Mouse (Mus musculus) hindbrain, embryonic 12.5 days (tissue): ENCODE results near the gene Slc37a1. TPM values are rescaled to one million over a fixed set of nuclear protein-coding genes. Genes with fewer than 3 reads are reported as not detected.
"Not testable (repeated sequence)": the region's sequence is repeated elsewhere in the genome, so short reads cannot be mapped to it uniquely, and the experiment has no call there.

Experiments
- ATAC-seq: fragments of 200-750 bp; cut with Nextera tagmentation; 2 replicates; pipeline ENCODE4 v1.8.0; 2017; ENCODE audit warnings: moderate TSS enrichment; ENCODE audit not compliant: low FRiP score
- H3K27ac ChIP-seq: fragments of 300-500 bp; sonication (generic); 2 replicates; pipeline ENCODE4 v1.5.1; 2016; ENCODE audit warnings: mild to moderate bottlenecking
- H3K27me3 ChIP-seq: fragments of 300-500 bp; sonication (generic); 2 replicates; pipeline ENCODE4 v1.6.1; 2016; ENCODE audit warnings: mild to moderate bottlenecking
- H3K36me3 ChIP-seq: fragments of 300-500 bp; sonication (generic); 2 replicates; pipeline ENCODE4 v1.6.1; 2016; ENCODE audit warnings: mild to moderate bottlenecking
- H3K4me1 ChIP-seq: fragments of 300-500 bp; sonication (generic); 2 replicates; pipeline ENCODE4 v1.6.1; 2016
- H3K4me2 ChIP-seq: fragments of 300-500 bp; sonication (generic); replicated peaks from 2 replicates; pipeline ENCODE4 v1.6.1; 2016; ENCODE audit warnings: mild to moderate bottlenecking
- H3K4me3 ChIP-seq: fragments of 300-500 bp; sonication (generic); 2 replicates; pipeline ENCODE4 v1.5.1; 2016; ENCODE audit warnings: mild to moderate bottlenecking
- H3K9ac ChIP-seq: fragments of 300-500 bp; sonication (generic); 2 replicates; pipeline ENCODE4 v1.6.1; 2016; ENCODE audit warnings: mild to moderate bottlenecking, moderate library complexity
- H3K9me3 ChIP-seq: fragments of 300-500 bp; sonication (generic); replicated peaks from 2 replicates; pipeline ENCODE4 v1.6.1; 2016; ENCODE audit warnings: mild to moderate bottlenecking
- WGBS: fragments of 180-500 bp; shearing (Covaris S2); methylation state at CpG from one replicate; pipeline ENCODE4 v1.1.7; 2016; 5-methylcytosine and 5-hydroxymethylcytosine counted together
- polyA plus RNA-seq: library from polyadenylated mRNA; unstranded; fragments of >200 nt; fragmentation: Nextera tagmentation; extraction: Ambion mirVana; gene quantifications from 2 replicates; pipeline ENCODE4 v1.2.1, GENCODE M21; 2016

Gene Slc37a1
- polyA plus RNA-seq, 1 experiment from 2014 or later = 15.5 TPM

DNA sequence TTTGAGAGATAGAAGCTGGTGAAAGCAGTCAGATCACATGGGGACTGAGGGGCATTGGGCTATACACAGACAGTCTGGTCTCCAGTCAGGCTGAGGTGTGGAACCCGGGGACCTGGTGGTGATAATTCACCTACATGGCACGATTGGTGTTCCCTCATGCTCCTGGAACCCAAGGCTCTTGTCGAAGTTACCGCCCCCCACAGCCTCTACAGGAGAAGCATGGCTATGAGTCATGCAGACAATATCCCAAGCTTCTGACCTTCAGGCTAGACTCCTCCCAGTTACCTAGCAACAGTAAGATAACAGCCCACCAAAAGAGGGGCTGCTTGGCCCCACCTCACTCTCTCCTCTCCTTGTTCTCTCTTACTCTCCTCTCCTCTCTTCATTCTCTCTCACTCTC, 16.3 kb upstream of the Slc37a1 start:
- no peak overlapping the region for H3K9ac ChIP-seq
- no peaks in the 10 kb centered on the region for H3K9me3 ChIP-seq
- H3K4me3 ChIP-seq = no peak overlapping the region
- no peak overlapping the region for H3K4me2 ChIP-seq
- ATAC-seq = no peak
- 77% methylated on average over 4 of the region's 4 CpGs for WGBS
- H3K27ac ChIP-seq = no peak overlapping the region
- H3K36me3 ChIP-seq = no peaks in the 10 kb centered on the region
- 0 out of 2 replicates have a peak, but pooled peaks cover under 1% of the 10 kb centered on the region for H3K4me1 ChIP-seq
- H3K27me3 ChIP-seq = no peaks in the 10 kb centered on the region

DNA sequence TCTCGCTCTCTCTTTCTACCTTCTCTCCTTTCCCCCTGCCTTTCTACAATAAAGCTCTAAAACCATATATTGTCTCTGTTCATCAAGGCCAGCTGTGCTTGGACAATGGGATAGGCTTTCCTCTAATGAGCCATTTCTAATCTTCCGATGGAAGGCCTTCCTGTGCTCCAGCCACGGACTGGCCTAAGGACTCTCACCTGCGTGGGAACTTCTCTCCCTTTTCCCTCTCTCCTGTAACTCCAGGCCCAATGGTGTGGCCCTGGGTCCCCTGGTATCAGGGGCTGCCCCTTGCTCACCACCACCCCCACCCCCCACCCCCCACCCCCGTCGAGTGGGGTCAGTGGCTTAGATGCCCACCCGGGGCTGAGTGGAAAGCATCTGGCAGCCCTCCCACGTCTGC, 15.9 kb upstream of the Slc37a1 start:
- not testable (repeated sequence) for H3K9ac ChIP-seq, H3K4me3 ChIP-seq, H3K9me3 ChIP-seq, H3K27ac ChIP-seq, H3K4me2 ChIP-seq, H3K4me1 ChIP-seq, ATAC-seq, H3K27me3 ChIP-seq, H3K36me3 ChIP-seq
- 79% methylated on average over 8 of the region's 8 CpGs for WGBS

DNA sequence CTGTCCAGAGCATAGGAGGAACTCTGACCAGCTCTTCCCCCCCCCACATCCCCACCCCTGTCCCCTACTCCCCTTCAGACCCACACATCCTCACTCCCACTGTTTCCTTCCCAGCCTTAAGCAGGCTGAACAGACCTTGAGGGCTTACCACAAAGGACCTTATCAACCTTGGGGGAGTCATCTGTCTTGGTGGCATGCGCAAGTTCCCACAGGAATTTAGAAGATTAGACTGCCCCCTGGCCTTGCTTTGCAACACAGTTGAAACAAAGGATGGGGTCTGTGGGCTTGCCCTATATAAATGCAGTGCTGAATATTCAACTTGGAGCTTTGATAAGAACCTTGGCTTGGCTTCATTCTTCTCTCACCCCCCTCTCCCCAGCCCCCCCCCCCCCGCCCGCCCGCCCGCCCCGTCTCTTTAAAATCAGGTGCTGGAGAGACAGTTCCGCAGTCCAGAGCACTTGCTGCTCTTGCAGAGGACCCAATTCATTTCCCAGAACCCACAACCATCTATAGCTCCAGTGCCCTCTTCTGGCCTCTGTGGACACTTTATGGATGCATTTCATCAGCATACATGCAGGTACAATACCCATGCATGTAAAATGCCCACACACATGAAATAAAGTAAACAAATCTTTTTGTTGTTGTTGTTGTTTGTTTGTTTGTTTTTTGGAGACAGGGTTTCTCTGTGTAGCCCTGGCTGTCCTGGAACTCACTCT, 15.3 kb upstream of the Slc37a1 start:
- 44% methylated on average over 3 of the region's 7 CpGs for WGBS
- Histone ChIP-seq H3K9ac (no peak overlapping the region), H3K27ac (no peak overlapping the region), H3K4me3 (no peak overlapping the region), H3K4me2 (no peak overlapping the region), H3K9me3 (no peaks in the 10 kb centered on the region), H3K4me1 (no peaks in the 10 kb centered on the region), H3K36me3 (no peaks in the 10 kb centered on the region), H3K27me3 (no peaks in the 10 kb centered on the region)
- ATAC-seq = no peak

- Histone ChIP-seq H3K27me3 (no peaks in the 10 kb centered on the region), H3K4me3 (no peak overlapping the region), H3K36me3 (no peaks in the 10 kb centered on the region), H3K4me2 (no peak overlapping the region), H3K9ac (no peak overlapping the region), H3K4me1 (0 out of 2 replicates have a peak, but pooled peaks cover 3% of the 10 kb centered on the region), H3K9me3 (no peaks in the 10 kb centered on the region), H3K27ac (no peak overlapping the region)
- WGBS = 92% methylated on average over 9 of the region's 9 CpGs
- no peak for ATAC-seq
These were observed 14.0 kb upstream of the Slc37a1 start for GRCm38 (mm10) chr17:31272416-31273165.

DNA sequence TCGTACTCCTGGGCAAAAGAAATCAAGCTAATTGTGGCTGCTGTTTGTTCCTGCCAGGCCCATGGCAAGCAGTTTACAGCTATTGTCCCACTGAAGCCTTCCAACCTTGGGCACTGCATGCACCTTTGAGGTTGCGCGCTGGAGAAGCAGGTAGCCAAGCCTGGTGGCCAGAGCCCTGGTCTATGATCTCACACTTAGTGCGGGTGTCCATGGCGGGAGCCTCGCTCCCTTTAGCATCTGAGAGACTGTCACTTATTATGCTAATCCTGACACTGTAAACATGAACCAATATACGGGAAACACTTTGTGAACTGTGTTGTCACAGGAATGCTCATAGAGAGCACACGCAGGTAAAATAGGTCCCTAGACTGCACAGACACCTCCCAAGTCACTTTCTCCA, 13.0 kb upstream of the Slc37a1 start:
- H3K9me3 ChIP-seq = no peaks in the 10 kb centered on the region
- no peak for ATAC-seq
- 91% methylated on average over 8 of the region's 8 CpGs for WGBS
- H3K4me3 ChIP-seq = no peak overlapping the region
- no peak overlapping the region for H3K4me2 ChIP-seq
- H3K27me3 ChIP-seq = no peaks in the 10 kb centered on the region
- H3K36me3 ChIP-seq = no peaks in the 10 kb centered on the region
- H3K9ac ChIP-seq = no peak overlapping the region
- 0 out of 2 replicates have a peak, but pooled peaks cover 3% of the 10 kb centered on the region for H3K4me1 ChIP-seq
- no peak overlapping the region for H3K27ac ChIP-seq

DNA sequence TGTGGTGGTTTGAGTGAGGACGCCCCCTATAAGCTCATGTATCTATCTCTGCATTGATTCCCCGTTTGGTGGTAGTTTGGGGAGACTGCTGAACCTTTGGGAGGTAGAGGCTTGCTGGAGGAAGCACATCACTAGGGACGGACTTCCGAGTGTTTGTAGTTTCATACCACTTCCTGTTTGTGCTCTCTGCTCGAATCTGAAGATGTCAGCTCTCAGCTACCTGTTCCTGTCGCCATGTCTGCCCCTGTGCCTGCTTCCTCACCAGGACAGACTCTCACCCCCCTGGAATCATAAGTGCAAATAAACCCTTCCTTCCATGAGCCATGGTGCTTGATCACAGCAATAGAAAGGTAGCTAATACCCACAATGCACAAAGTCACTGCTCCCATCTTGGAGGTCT, 11.4 kb upstream of the Slc37a1 start:
- Histone ChIP-seq H3K27me3 (no peaks in the 10 kb centered on the region), H3K27ac (no peak overlapping the region), H3K36me3 (no peaks in the 10 kb centered on the region), H3K4me2 (no peak overlapping the region), H3K9ac (no peak overlapping the region), H3K9me3 (no peaks in the 10 kb centered on the region), H3K4me3 (no peak overlapping the region), H3K4me1 (0 out of 2 replicates have a peak, but pooled peaks cover 3% of the 10 kb centered on the region)
- ATAC-seq = no peak
- WGBS = 81% methylated on average over 6 of the region's 6 CpGs

- Histone ChIP-seq H3K4me2 (peak overlapping the region; percentile 72), H3K4me1 (0 out of 2 replicates have a peak, but pooled peaks cover 3% of the 10 kb centered on the region), H3K27me3 (no peaks in the 10 kb centered on the region), H3K9me3 (no peaks in the 10 kb centered on the region), H3K4me3 (peak overlapping the region; percentile 42), H3K9ac (0 out of 2 replicates have a peak overlapping the region, but pooled peaks have one; percentile 41), H3K27ac (0 out of 2 replicates have a peak overlapping the region, but pooled peaks have one; percentile 0), H3K36me3 (no peaks in the 10 kb centered on the region)
- 24% methylated on average over 9 of the region's 9 CpGs for WGBS
- ATAC-seq = peak; percentile 3; the same call in 1 of the 2 replicates
These were observed 10.2 kb upstream of the Slc37a1 start for GRCm38 (mm10) chr17:31276207-31276921.

- Histone ChIP-seq H3K27me3 (no peaks in the 10 kb centered on the region), H3K4me2 (peak within 1 kb of the TSS; percentile 72), H3K9me3 (no peaks in the 10 kb centered on the region), H3K36me3 (no peaks in the 10 kb centered on the region), H3K4me3 (peak within 1 kb of the TSS; percentile 42), H3K27ac (0 out of 2 replicates have a peak within 1 kb of the TSS, but pooled peaks have one; percentile 0), H3K4me1 (peaks cover 3% of the 10 kb centered on the region; the same call in 1 of the 2 replicates), H3K9ac (peak within 1 kb of the TSS; percentile 41)
- peak; percentile 91 for ATAC-seq
- WGBS = 9% methylated on average over 44 of the region's 44 CpGs
These were observed 9.4 kb upstream of the Slc37a1 start, which contains the start of gene Rsph1 for GRCm38 (mm10) chr17:31276922-31277918. TSS of gene Rsph1 (minus strand) at chr17:31277383.

GRCm38 (mm10) chr17:31277931-31278330, 8.7 kb upstream of the Slc37a1 start:
- WGBS = 77% methylated on average over 4 of the region's 4 CpGs
- H3K9ac ChIP-seq = no peak overlapping the region
- no peak overlapping the region for H3K4me2 ChIP-seq
- no peak overlapping the region for H3K27ac ChIP-seq
- peak; percentile 19; the same call in 1 of the 2 replicates for ATAC-seq
- H3K36me3 ChIP-seq = no peaks in the 10 kb centered on the region
- no peaks in the 10 kb centered on the region for H3K27me3 ChIP-seq
- H3K9me3 ChIP-seq = no peaks in the 10 kb centered on the region
- peaks cover 9% of the 10 kb centered on the region for H3K4me1 ChIP-seq
- no peak overlapping the region for H3K4me3 ChIP-seq

GRCm38 (mm10) chr17:31279541-31279940, 7.1 kb upstream of the Slc37a1 start:
- no peaks in the 10 kb centered on the region for H3K27me3 ChIP-seq
- H3K36me3 ChIP-seq = no peaks in the 10 kb centered on the region
- no peaks in the 10 kb centered on the region for H3K9me3 ChIP-seq
- peaks cover 9% of the 10 kb centered on the region for H3K4me1 ChIP-seq
- no peak overlapping the region for H3K4me2 ChIP-seq
- no peak overlapping the region for H3K4me3 ChIP-seq
- no peak for ATAC-seq
- WGBS = 78% methylated on average over 9 of the region's 9 CpGs
- no peak overlapping the region for H3K9ac ChIP-seq
- H3K27ac ChIP-seq = no peak overlapping the region

- Histone ChIP-seq H3K27me3 (no peaks in the 10 kb centered on the region), H3K36me3 (no peaks in the 10 kb centered on the region), H3K4me1 (peaks cover 9% of the 10 kb centered on the region), H3K9me3 (no peaks in the 10 kb centered on the region), H3K4me3 (no peak overlapping the region), H3K9ac (no peak overlapping the region), H3K27ac (no peak overlapping the region), H3K4me2 (no peak overlapping the region)
- 85% methylated on average over 6 of the region's 6 CpGs for WGBS
- ATAC-seq = no peak
These were observed 6.3 kb upstream of the Slc37a1 start for GRCm38 (mm10) chr17:31280269-31280668.
